Mouse (Mus musculus) thymus, postnatal 4 days (tissue): Measurements from ENCODE around the gene Sirt6.

Experiments
- DNase-seq: peaks from one replicate; pipeline ENCODE4 v3.0.0; 2021

Gene Sirt6

DNA sequence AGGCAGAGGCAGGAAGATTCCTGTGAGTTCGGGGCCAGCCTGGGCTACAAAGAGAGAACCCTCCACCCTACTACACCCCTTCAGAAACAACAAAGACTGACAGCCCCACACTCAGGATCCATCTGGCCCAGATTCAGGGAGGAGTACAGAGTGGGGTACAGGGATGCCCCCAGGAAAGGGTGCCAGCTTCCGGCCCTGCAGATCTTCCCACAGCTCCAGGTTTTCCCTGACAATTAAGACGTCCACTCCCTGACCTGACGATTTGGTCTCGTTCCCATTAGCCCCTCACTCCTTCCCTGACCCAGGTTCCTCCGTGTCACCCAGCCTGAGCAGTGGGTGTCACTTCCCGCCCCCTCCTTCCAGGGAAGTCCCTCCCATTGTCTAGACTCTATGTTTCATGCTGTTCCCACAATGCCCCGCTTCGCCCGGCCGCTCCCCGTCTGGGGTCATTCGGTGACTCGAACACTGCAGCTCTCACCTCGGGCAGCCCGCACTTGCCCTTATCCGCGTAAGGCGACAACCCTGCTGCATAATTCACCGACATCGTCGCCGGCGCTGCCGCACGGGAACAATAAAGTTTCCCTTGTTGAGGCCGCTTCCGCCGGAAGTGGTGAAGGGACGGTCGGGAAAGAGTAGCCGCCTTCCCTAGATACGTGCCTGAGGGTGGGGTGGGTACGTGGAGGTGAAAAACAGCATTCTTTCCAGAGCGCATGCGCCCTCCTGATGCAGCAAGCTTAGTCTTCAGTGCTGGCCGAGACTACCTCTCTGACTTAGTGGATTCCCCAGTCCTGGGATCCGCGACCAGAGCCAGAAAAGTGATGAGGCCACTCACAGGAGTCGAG, at the start of gene Sirt6:
TSS of gene Sirt6 (minus strand) at position 804 of the 842 bp plus-strand sequence.
- DNase-seq: peak; percentile 93

DNA sequence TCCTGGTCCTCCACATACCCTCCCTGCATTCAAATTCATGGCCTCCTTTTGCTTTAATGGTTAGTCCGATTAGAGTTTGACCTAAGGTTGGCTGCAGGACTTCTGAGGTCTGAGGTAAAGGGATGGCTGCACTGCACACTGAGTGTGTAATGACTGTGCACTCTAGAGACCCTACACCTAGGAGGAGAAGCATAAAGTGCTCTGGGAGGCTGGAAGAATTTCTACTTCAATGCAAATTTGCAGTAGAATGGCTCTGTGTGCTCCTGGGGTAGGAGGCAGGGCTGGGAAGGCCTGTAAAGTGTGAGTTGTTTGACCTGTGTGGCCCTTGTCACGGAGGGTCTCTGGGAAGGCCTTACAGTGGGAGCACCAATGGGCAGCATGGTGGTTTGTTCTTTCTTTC, 28.6 kb upstream of the Sirt6 start:
- no peak for DNase-seq

DNA sequence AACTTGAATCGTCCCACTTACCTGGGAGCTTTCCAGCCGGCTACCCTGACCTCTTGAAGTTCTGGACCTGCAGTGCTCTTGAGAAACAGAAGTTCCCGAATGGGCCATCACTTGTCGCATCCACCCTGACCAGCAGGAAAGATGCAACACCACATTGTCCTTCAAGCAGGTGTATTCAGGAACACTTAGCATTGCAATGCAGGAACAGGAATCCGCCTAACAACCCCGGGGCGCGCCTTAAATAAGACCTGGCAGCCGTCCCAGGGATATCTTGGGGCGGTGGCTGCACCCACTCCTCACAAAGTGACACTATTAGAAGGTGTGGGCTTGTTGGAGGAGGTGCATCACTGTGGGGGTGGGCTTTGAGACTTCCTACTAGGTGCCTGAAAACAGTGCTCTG, 27.6 kb upstream of the Sirt6 start:
- DNase-seq: peak; percentile 4

DNA sequence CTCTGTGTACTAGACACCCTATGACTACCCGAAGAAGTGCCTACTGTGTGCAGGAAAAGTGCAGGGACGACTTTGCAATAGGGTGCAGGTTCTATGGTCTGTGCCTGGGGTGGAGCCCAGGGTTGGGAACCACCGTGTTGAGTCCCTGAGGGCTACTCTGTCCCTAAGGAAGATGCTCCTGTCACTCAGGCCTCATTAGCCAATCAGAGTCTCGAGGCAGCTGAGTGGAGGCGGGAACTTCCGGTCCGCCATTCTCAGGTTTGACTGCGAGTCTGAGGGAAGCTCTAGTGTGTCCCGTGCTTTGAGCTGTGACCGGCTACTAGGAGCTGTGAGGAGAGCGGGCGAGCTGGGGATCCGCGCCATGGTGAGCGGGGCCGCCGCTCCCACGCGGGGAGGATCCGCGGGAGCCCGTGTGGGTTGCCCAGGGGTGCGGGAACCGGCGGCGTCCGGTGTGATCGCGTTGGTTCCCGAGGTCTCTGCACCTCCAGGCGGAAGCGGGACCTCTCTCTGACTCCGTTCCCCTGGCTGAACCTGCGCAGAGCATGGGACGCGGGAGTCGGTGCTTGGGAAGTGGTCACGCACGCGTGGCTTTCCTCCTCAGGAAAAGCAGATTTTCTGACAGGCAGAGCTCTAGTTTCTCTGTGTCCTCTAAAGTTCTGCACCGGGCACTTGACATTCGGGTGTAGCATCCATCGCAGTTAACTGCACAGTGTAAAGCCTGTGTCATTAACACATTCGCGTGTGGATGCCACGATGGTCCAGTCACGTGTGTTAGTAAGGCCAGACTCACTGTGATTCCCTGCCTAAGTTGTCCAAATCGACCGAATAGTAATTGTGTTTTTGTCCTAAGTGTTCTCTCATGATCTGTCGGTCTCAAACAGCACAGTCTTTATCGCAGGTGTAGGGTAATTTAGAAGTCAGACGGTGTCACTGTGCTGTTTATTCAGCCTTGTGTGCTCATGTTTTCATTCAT, 21.5 kb upstream of the Sirt6 start, which contains the start of gene Gm10778:
TSS of gene Gm10778 (plus strand) at position 257 of the 973 bp plus-strand sequence.
- peak; percentile 87 for DNase-seq

DNA sequence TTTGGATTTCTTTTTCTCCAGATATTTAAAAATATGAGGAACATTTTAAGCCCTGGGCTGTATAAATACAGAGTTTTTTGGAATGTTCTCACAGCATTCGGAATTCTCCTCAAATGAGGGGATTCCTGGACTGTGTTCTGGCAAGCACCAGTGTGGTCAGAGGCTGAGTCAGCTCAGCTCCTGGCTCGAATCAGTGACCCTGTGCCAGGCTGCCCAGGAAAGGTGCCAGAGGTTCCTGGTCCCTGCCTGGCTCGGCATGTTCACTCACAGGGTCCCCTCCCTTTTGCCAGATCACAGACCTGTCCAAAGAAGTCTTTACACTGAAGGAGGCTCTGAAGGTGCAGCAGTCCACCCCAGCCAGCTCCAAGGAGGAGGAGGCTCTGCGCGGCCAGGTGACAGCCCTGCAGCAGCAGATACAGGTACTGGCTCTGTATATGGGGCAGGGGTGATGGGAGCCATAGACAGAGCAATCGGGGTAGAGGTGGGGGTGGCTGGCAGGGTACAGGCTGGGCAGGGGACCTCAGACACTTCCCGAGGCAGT, 18.5 kb upstream of the Sirt6 start:
- peak; percentile 7 for DNase-seq

DNA sequence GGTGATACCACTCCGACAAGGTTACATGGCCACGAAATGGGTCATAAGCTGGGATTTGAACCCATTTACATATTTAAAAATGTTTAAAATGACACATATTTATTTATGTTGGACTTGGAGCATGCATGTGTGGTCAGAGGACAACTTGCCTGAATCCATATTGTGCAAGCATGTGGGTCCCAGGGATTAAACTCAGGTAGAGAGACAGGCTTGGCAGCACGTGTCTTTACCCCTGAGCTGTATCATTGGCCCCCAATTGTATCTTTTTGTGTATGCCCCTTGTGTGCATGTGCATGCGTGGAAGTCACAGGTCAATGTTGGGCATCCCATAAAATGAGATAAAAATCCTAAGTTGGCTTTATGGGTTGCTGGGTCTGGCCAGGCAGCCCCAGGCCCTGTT, 17.8 kb upstream of the Sirt6 start:
- peak; percentile 2 for DNase-seq

DNA sequence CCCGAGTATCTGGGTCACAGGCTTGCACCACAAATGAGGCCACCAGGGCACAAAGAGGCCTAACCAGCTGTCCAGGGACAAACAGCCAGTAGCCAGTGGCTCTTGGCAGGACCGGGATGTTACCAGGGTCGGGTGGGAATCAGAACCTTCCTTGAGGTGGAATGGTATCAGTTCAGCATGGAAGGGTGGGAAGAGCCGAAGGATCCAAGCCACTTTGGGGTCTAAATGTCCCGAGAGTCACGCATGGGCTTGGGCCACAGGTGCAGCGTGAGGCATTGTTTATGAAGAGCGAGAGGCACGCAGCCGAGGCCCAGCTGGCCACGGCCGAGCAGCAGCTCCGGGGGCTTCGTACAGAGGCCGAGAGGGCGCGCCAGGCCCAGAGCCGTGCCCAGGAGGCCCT, 17.1 kb upstream of the Sirt6 start:
- DNase-seq: peak; percentile 11

DNA sequence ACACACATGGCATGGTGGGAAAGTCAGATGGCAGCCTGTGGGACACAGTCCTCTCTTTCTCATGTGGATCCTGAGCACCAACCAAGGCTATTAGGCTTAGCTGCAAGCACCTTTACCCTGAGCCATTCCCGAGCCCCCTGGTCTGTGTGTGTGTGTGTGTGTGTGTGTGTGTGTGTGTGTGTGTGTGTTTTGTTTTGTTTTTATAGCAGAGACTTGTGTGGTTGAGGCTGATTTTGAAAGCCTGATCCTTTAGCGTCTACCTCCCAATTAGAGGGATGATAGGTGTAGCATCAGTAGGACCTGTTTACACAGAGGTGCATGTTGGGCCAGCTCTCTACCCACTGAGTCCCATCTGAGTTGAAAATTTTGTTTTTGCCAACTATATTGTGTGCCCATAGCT, 16.6 kb upstream of the Sirt6 start:
- no peak for DNase-seq

DNA sequence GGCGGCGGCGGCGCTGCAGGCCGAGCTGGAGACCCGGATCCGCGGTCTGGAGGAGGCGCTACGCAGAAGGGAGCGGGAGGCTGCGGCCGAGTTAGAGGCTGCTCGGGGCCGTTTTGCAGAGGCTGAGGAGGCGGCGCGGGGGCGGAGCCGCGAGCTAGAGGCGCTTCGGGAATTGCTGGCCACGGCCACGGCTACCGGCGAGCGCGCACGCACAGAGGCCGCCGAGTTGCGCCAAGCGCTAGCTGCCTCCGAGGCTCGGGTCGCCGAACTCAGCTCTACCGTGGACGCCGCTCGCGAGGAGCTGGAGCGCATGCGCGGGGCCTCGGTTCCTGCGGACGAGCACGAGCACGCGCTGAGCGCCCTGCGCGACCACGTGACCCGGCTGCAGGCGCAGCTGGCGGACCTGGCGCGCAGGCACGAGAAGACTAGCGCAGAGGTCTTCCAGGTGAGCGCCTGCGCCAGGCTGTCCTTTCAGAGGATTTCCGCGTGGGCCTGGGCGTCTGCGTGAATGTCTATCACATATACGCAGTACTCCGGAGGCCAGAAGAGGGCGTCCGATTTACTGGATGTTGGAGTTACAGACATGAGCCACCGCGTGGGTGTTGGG, 16.0 kb upstream of the Sirt6 start:
- DNase-seq: peak; percentile 98

DNA sequence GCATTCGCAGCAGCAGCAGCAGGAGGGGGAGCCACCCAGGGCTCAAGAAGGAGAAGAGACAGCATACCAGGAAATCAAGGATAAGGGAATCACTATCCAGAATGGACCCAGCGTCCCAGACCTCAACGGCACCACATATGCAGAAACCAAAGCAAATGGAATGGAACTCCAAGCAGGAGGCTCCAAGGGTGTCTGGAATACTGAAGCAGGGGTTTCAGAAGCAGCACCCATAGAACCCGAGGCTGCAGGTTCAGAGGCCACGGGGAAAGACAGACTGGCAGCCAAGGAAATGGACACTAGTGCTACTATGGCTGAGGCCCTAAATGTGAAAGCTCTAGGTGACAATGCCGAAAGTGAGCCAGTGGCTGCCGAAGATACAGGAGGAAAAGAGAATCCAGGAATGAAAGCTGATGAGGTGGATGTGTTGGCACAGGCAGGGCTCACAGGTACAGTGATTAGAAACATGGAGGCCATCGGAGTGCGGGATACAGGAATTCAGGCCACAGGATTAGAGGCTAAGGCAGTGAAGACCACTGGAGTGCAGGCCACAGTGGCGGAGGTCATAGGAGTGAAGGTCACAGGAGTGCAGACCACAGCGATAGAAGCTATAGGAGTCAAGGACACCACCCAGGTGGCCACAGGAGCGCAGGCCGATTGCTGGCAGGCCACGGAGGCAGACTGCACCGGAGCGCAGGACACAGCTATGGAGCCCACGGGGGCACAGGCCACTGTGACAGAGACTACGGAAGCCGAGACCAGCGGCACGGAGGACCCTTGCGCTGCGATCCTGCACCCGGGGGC, 15.3 kb upstream of the Sirt6 start:
- no peak for DNase-seq

DNA sequence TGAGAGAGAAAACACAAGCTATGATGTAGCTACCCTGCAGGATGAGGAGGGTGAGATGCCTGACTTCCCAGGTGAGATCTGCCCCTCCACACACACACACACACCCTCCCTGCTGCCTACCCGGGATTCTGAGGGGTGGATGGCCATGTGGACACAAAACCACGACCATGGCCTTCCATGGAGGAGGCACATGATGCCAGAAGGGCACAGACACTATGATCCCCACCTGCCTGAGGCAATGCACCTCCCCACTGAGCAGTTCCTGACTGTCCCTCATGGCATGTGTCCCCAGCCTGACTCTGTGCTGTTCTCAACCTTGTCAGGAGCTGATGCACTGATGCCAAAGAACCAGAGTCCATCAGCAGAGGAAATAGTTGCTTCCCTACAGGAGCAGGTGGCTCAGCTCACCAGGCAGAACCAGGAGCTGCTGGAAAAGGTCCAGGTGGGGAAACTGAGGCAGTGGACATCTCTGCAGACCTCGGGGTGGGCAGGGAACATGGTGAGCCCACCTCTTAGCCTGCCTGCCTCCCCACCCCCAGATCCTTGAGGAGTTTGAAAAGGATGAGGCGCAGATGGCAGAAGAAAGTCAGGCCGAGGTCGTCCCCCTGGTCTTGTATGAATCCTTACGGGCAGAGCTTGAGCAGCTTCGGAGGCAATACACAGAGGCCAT, 14.5 kb upstream of the Sirt6 start:
- DNase-seq: peak; percentile 14

DNA sequence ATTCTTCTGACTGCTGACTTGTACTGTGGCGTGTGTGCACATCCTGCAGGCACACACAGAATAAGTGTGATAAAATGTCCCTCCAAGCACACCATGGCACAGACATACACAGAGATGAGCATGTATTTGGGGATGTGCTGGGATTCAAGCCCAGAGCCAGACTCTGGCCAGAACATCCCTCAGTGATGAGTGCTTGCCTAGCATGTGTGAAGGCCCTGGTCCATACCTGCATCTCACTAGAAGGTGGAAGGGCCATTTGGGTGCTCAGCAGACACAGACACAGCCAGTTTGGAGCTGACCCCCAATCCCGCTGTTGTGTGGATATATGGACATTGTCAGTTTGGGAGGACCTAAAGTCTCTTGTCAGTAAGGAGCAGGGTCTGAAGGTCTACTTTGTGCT, 14.0 kb upstream of the Sirt6 start:
- DNase-seq: peak; percentile 5

DNA sequence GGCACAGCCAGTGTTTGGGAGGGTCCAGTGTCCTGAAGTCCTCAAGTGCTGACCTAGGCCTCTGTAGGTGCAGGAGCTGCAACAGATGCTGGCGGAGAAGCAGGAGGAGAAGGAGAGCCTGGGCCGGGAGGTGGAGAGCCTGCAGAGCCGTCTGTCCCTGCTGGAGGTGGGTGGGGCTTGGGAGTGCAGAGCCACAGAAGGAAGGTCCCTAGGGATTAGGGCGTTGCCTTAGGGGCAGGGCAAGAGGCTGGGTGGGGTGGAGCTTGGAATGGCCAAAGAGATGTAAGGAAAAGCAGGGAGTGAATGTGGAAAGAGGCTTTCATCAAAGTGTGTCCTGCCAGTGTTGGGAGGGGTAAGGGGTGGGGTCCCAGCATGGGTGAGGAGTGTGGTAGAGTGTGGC, 13.2 kb upstream of the Sirt6 start:
- DNase-seq: peak; percentile 8

DNA sequence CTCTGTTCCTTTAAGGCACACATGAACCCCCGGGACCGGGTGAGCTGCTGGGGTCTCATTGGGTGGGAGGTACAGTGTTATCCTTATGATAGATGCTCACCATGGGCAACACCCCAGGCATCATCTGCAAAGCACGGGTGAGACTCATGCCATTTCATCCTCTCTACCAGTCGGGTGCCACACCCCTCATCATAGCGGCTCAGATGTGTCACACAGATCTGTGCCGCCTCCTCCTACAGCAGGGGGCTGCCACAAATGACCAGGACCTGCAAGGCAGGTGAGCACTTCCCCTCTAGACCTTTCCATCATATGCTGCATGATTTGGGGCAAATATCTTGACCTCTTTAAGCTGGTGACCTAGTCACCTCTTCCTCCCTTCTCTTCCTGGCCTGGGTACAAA, 10.5 kb upstream of the Sirt6 start:
- peak; percentile 6 for DNase-seq

DNA sequence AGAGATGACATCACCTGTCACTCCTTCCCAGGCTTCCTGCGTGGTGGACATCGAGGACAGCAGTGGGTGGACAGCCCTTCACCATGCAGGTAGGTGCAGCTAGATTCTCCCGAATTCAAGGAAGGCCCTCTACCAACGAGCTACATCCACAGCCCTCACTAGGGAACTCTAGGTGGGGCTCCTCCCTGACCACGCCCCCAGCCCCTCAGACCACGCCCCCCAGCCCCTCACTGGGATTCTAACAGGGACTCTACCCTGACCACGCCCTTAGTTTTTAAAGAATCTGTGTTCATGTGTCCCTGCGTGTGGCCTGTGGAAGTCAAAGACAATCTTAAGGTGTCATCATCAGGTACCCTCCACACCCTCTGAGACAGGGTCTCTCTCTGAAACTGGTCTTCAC, 8.7 kb upstream of the Sirt6 start:
- peak; percentile 14 for DNase-seq

DNA sequence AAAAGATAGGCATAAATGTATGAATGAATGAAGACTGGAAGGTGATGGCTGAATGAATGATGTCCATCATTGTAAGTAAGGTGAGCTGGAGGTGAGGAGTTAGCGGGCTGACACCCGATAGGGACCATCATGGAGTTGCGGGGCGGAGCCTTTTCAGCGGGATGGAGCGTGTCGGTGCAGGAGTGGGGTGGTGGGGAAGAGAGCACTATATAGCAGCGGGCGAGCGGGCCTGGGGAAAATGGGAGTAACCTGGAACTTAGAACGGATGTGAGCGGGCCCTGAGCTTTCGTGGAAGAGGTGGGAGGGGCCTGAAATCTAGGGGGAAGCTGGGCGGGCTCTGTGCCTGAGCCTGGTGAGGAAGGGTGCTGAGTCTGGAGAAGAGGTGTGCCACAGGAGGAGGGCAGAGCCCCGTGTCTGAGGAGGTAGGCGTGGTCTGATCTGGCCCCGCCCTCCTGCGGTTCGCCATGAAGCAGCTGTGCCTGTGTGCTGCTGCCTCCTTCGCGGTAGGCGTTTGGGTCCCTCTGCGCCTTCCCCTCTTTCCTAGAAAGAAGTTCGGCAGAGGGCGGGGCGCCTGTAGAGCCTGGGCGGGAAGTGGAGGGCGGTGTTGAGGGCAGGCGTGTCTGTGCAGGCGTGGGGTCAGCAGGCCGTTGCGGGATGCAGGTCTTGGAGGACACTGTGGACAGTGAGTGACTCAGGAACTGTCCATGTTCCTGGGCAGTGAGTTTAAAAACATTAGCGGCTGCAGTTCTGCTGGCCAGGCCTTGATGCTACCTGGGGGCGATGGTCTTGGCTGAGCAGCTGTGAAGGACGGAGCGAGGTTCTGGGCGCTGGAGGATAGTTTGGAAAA, 5.9 kb upstream of the Sirt6 start:
- DNase-seq: peak; percentile 96

DNA sequence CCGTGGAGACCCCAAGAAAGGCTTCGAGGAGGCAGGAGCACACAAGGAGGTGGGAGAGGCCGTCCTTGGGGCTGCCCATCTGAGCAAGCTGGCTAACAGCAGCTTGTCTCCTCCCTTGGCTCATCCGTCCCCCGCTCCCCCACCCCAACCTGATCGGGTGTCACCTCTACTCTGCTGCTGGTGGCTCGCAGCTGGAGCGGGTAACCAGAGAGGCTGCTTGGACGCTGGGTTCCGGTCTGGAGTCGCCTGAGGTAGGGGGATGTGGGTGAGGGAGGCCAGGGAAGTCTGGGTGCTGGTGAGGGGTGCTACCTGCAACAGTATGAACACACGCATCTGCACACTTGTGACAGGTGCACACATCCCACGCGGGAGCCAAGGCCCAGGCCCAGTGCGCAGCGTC, 793 bp upstream of the Sirt6 start, which contains the start of gene Ankrd24:
TSS of gene Ankrd24 (plus strand) at position 151 of the 400 bp plus-strand sequence.
- peak; percentile 33 for DNase-seq

DNA sequence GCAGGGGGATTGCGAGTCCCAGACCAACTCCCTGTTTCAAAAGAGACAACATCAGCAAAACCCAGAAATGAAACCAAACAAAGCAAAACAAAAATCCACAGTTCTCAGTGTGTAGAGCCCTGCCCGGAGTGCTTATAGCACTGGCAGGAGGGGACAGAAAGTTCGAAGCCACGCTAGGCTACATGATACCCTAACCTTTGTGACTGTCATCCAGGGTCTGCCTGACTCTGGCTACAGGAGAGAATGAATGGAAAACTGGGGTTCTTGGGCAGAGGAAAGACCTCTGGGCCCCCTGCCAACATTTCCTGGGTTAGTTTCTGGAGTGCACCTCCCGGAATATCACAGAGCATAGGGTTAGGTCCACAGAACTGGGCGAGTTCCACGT, 231 bp upstream of the Sirt6 start:
- no peak for DNase-seq

DNA sequence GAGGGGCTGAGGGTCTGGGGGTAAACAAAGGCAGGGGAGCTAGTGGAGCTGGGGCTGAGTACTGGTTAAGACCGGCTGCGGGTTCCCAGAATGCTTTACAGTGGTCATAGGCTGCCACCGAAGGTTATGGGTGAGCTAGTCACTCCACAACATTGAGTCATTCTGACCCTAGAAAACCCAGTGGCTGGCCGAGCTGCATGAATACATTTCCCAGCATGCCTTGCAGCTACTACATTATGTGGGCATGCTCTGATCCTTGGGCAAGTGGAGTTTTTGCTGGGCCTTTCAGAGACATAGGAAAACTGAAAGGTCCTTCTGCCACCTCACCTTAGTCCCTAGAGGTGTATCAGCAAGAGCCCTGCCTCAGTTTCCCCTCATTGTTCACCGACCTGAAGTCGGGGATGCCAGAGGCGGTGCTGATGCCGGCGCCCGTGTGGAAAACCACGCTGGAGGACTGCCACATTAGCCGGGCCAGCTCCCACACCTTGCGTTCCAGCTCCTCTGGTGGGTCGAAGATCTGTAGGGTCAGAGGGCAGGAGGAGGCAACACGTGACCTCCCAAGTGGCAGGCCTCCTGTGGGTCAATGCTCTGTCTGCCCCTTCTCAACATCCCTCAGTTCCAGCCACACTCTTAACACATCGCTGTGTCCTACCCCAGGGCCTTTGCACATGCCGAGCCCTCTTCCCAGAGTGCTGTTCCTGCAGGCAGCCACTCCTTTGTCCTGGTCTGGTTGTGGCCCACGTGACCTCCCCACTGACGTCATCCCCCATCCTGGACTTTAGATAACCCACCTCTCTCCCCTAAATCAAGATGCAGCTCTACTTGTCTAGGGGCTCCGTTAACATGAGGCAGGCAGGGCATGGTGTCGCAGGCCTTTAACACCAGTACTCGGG, 1.2 kb downstream of the Sirt6 start:
- DNase-seq: peak; percentile 32
